Mouse (Mus musculus): ENCODE measurements around the gene Armc7. TPM values are rescaled to one million over a fixed set of nuclear protein-coding genes. Genes with fewer than 3 reads are reported as not detected.
A peak's percentile ranks its signal among the peaks of the same experiment; 100 is the strongest.

Gene Armc7
- total and polyA plus RNA-seq, 2 experiments from 2014 or later, result 1.8 to 3.3 TPM

- DNase-seq (ENCODE audit: low spot score) (peak; percentile 24), ATAC-seq (ENCODE audit: insufficient read depth, low read depth) (0 out of 2 replicates have a peak, but pooled peaks have one; percentile 45)
- 32% methylated on average over 3 of the region's 3 CpGs for WGBS
- Histone ChIP-seq H3K4me2 (ENCODE audit: low read depth, low read length) (no peak overlapping the region), H3K27me3 (ENCODE audit: control insufficient read depth, insufficient read depth, low read length) (no peaks in the 10 kb centered on the region), H3K9me3 (replicated peaks; ENCODE audit: control insufficient read depth, low read length) (no peaks in the 10 kb centered on the region), H3K4me3 (ENCODE audit: low read depth, low read length) (no peak overlapping the region), H3K36me3 (replicated peaks; ENCODE audit: control insufficient read depth, insufficient read depth, low read length) (peaks cover 18% of the 10 kb centered on the region), H3K27ac (ENCODE audit: low read depth) (peak overlapping the region; percentile 28; the same call in 1 of the 2 replicates), H3K9ac (replicated peaks; ENCODE audit: low read depth, low read length) (no peak overlapping the region), H3K4me1 (ENCODE audit: control insufficient read depth, insufficient read depth) (peaks cover 28% of the 10 kb centered on the region)
- TF ChIP-seq CTCF (IDR thresholded peaks at IDR 0.05; ENCODE audit: low read depth) (no peak), EP300 (IDR thresholded peaks at IDR 0.05; ENCODE audit: low read depth) (no peak)
These were observed 31.1 kb downstream of the Armc7 start for GRCm38 (mm10) chr11:115506586-115506985.

GRCm38 (mm10) chr11:115508061-115508460 is 32.6 kb downstream of the Armc7 start:
- no peak for TF ChIP-seq EP300 (IDR thresholded peaks at IDR 0.05; ENCODE audit: low read depth)
- H3K27ac ChIP-seq (ENCODE audit: low read depth), result no peak overlapping the region
- no peaks in the 10 kb centered on the region for H3K9me3 ChIP-seq (replicated peaks; ENCODE audit: control insufficient read depth, low read length)
- peaks cover 38% of the 10 kb centered on the region for H3K4me1 ChIP-seq (ENCODE audit: control insufficient read depth, insufficient read depth)
- DNase-seq (ENCODE audit: low spot score) (no peak), ATAC-seq (ENCODE audit: insufficient read depth, low read depth) (no peak)
- H3K9ac ChIP-seq (replicated peaks; ENCODE audit: low read depth, low read length), result no peak overlapping the region
- WGBS, result 85% methylated on average over 2 of the region's 2 CpGs
- no peak overlapping the region for H3K4me3 ChIP-seq (ENCODE audit: low read depth, low read length)
- H3K4me2 ChIP-seq (ENCODE audit: low read depth, low read length), result no peak overlapping the region
- peaks cover 5% of the 10 kb centered on the region; the same call in 1 of the 2 replicates for H3K36me3 ChIP-seq (replicated peaks; ENCODE audit: control insufficient read depth, insufficient read depth, low read length)
- H3K27me3 ChIP-seq (ENCODE audit: control insufficient read depth, insufficient read depth, low read length), result no peaks in the 10 kb centered on the region

DNA sequence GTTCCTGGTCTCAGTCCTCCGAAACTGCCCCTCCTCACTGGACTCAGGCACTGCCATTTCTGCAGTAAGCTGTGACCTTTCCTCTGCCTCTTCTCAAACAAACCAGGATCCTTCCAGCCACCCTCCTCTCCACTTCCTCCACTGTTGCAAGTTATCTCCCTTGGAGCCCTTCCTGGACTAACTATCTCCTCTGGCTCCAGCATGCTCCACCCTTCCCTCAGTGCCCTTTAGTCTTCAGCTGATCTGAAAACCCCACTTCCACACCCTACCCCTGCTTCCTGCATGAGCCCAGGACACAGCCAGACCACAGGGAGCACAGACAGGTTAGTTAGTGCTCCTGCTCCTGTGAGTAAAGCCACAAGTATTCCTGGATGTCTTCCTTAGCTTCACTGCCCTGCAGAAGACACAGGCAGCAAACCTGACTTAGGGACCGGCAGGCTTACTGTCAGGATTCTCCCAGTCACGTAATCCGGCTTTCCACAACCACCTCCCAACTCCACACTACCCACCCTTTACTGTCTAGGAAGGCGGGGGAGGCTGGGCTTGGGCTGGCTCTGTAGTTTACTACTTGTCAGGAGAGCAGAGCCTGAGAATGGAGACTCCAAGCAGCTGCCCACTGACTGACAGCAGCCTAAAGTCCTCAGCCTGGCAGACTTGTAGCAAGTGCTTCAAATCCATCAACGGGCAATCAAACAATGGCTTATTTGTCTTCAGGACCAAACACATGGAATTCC is 34.5 kb downstream of the Armc7 start:
- TF ChIP-seq EP300 (IDR thresholded peaks at IDR 0.05; ENCODE audit: low read depth) (no peak), CTCF (IDR thresholded peaks at IDR 0.05; ENCODE audit: low read depth) (no peak)
- ATAC-seq (ENCODE audit: insufficient read depth, low read depth) (no peak), DNase-seq (ENCODE audit: low spot score) (peak; percentile 39)
- Histone ChIP-seq H3K9ac (replicated peaks; ENCODE audit: low read depth, low read length) (peak overlapping the region; percentile 38; the same call in 1 of the 2 replicates), H3K4me2 (ENCODE audit: low read depth, low read length) (peak overlapping the region; percentile 86), H3K4me3 (ENCODE audit: low read depth, low read length) (peak overlapping the region; percentile 11; the same call in 1 of the 2 replicates), H3K4me1 (ENCODE audit: control insufficient read depth, insufficient read depth) (peaks cover 38% of the 10 kb centered on the region), H3K36me3 (replicated peaks; ENCODE audit: control insufficient read depth, insufficient read depth, low read length) (no peaks in the 10 kb centered on the region), H3K27me3 (ENCODE audit: control insufficient read depth, insufficient read depth, low read length) (no peaks in the 10 kb centered on the region), H3K9me3 (replicated peaks; ENCODE audit: control insufficient read depth, low read length) (no peaks in the 10 kb centered on the region), H3K27ac (ENCODE audit: low read depth) (peak overlapping the region; percentile 77)
- 16% methylated on average over 6 of the region's 6 CpGs for WGBS

DNA sequence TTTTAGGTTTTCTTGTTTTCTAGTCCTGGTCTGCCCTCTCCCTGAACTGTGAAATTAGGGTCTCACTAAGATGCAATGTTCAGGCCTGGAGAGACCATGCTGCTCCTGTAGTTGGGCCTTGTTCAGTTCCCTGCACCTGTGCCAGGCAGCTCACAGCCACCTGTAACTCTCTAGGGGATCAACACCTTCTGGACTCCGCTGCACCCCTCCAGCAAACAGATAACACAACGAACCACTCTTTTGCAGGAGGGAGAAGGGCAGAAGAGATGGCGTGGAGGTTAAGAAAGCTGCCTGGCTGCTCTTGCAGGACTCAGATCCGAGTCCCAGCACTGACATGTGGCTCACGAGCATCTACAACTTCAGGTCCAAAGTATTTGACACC is 35.0 kb downstream of the Armc7 start:
- H3K4me3 ChIP-seq (ENCODE audit: low read depth, low read length), result no peak overlapping the region
- H3K9ac ChIP-seq (replicated peaks; ENCODE audit: low read depth, low read length), result 0 out of 2 replicates have a peak overlapping the region, but pooled peaks have one; percentile 13
- no peaks in the 10 kb centered on the region for H3K9me3 ChIP-seq (replicated peaks; ENCODE audit: control insufficient read depth, low read length)
- no peak for DNase-seq (ENCODE audit: low spot score)
- H3K4me1 ChIP-seq (ENCODE audit: control insufficient read depth, insufficient read depth), result peaks cover 38% of the 10 kb centered on the region
- no peak for ATAC-seq (ENCODE audit: insufficient read depth, low read depth)
- H3K27ac ChIP-seq (ENCODE audit: low read depth), result peak overlapping the region; percentile 77
- 25% methylated on average over 5 of the region's 5 CpGs for WGBS
- no peaks in the 10 kb centered on the region for H3K36me3 ChIP-seq (replicated peaks; ENCODE audit: control insufficient read depth, insufficient read depth, low read length)
- peak overlapping the region; percentile 86 for H3K4me2 ChIP-seq (ENCODE audit: low read depth, low read length)
- TF ChIP-seq CTCF (IDR thresholded peaks at IDR 0.05; ENCODE audit: low read depth) (no peak), EP300 (IDR thresholded peaks at IDR 0.05; ENCODE audit: low read depth) (no peak)
- no peaks in the 10 kb centered on the region for H3K27me3 ChIP-seq (ENCODE audit: control insufficient read depth, insufficient read depth, low read length)

GRCm38 (mm10) chr11:115511121-115511520 is 35.7 kb downstream of the Armc7 start:
- Histone ChIP-seq H3K9me3 (replicated peaks; ENCODE audit: control insufficient read depth, low read length) (no peaks in the 10 kb centered on the region), H3K27me3 (ENCODE audit: control insufficient read depth, insufficient read depth, low read length) (no peaks in the 10 kb centered on the region), H3K36me3 (replicated peaks; ENCODE audit: control insufficient read depth, insufficient read depth, low read length) (no peaks in the 10 kb centered on the region), H3K4me2 (ENCODE audit: low read depth, low read length) (peak overlapping the region; percentile 86), H3K4me1 (ENCODE audit: control insufficient read depth, insufficient read depth) (peaks cover 34% of the 10 kb centered on the region), H3K4me3 (ENCODE audit: low read depth, low read length) (peak overlapping the region; percentile 90; the same call in 1 of the 2 replicates), H3K27ac (ENCODE audit: low read depth) (peak overlapping the region; percentile 88; the same call in 1 of the 2 replicates), H3K9ac (replicated peaks; ENCODE audit: low read depth, low read length) (0 out of 2 replicates have a peak overlapping the region, but pooled peaks have one; percentile 13)
- ATAC-seq (ENCODE audit: insufficient read depth, low read depth) (no peak), DNase-seq (ENCODE audit: low spot score) (no peak)
- no peak for TF ChIP-seq CTCF (IDR thresholded peaks at IDR 0.05; ENCODE audit: low read depth)
- TF ChIP-seq EP300 (IDR thresholded peaks at IDR 0.05; ENCODE audit: low read depth), result no peak
- 52% methylated on average over 2 of the region's 2 CpGs for WGBS

Measured in heart, postnatal 0 days (tissue).